Mouse (Mus musculus) erythroblast, embryonic 14.5 days (primary cell): Measurements from ENCODE around the gene Nox1.

ENCODE experiments used
- GATA1 ChIP-seq: IDR thresholded peaks from 2 replicates; pipeline ENCODE4 v1.6.1; 2012; ENCODE audit warnings: low read length, inconsistent platforms, mixed read lengths
- TAL1 ChIP-seq: IDR thresholded peaks from 3 replicates; pipeline ENCODE4 v1.6.1; 2012; ENCODE audit warnings: low read length, inconsistent platforms, mixed read lengths

DNA sequence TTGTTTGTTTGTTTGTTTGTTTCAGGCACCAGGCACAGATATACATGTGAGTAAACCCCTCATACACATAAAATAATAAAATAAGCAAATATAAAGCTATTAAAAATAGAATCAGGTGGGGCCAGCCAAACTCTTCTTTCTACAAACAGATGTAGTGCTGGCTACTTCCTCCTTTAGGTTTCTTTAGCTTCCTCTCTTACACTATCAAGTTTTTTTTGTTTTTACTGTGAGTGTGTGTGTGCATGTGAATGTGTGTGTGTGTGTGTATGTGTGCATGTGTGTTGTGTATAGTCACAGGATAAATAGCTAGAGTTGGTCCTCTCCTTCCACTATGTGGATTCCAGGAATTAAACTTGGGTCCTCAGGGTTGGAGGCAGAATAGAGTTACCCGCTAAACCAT, 47.1 kb downstream of the Nox1 start:
- TF ChIP-seq TAL1 (no peak), GATA1 (no peak)
